Comparison of ENCODE assay signal across 13 mouse cellular contexts in the genomic region with DNA sequence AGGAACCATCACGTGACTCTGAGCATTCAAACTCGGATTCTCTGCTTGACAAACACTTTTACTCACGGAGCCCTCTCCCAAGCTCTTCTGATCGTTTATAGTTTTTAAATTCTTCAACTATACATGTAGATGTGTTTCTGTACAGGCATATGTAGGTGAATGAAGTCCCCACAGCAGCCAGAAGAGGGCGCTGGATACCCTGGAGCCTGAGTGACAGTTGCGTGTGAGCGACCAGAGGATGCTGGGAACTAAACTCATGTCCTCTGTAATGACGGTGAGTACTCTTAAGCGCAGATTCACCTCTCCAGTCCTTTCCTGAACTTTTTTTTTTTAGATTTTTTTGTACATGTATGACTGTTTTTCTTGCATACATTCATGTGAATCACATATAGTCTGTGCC. TPM values are rescaled to one million over a fixed set of nuclear protein-coding genes. Genes with fewer than 3 reads are reported as not detected.
DNase-seq lines count a peak whose midpoint lies in the region; ATAC-seq and TF ChIP-seq lines count a peak whose summit lies in the region.
"Had no signal": no experiment of that assay in that cellular context is flagged by ENCODE, and none has a peak within 500 bp of the region (broad histone marks: within the 10 kb centered on the region; RNA-seq: fewer than 3 reads in every experiment).

No protein-coding gene starts in this region.

- peak; percentile 22 for TF ChIP-seq CTCF in left cerebral cortex, adult 2 months (IDR thresholded peaks at IDR 0.05)
- TF ChIP-seq CTCF in C2C12 (IDR thresholded peaks at IDR 0.05; ENCODE audit: control insufficient read depth, insufficient read depth, insufficient read length) (no peak), MEL (IDR thresholded peaks at IDR 0.05 in 2 of 3, conservative IDR thresholded peaks at IDR 0.05 in 1 of 3; ENCODE audit: control insufficient read depth in 1 of 3, insufficient read depth in 1 of 3, low read depth in 2 of 3, low read length in 3 of 3, poor library complexity in 1 of 3, severe bottlenecking in 1 of 3) (peak; percentile 34 to 46 (median 44); a peak in 5 of 6 replicates)
- TF ChIP-seq CTCF in liver, postnatal 0 days (IDR thresholded peaks at IDR 0.05; ENCODE audit: low read depth), result peak; percentile 59; the same call in 1 of the 2 replicates

- H3K79me2 ChIP-seq in C2C12 (ENCODE audit: control insufficient read depth, insufficient read depth) (no peaks in the 10 kb centered on the region), MEL (ENCODE audit: control insufficient read depth, insufficient read depth, low read length, poor library complexity) (no peaks in the 10 kb centered on the region)

- H3K4me2 ChIP-seq in liver, postnatal 0 days (ENCODE audit: low read depth, low read length), result no peak overlapping the region
- H3K4me2 ChIP-seq: lung, embryonic 15.5 days had no signal

- TF ChIP-seq EP300 in MEL (IDR thresholded peaks at IDR 0.05; ENCODE audit: low read depth in 1 of 2, low read length in 2 of 2), result no peak
- TF ChIP-seq EP300 in liver, postnatal 0 days (IDR thresholded peaks at IDR 0.05; ENCODE audit: low read depth), result no peak

- H3K9ac ChIP-seq in MEL (ENCODE audit: control insufficient read depth, low read depth, low read length, poor library complexity, severe bottlenecking), result no peak overlapping the region
- no peak overlapping the region for H3K9ac ChIP-seq in liver, postnatal 0 days (replicated peaks)
- H3K9ac ChIP-seq: lung, embryonic 15.5 days had no signal

- H3K36me3 ChIP-seq in C2C12 (ENCODE audit: control insufficient read depth, insufficient read depth) (no peaks in the 10 kb centered on the region), MEL (ENCODE audit: control insufficient read depth in 1 of 2, insufficient read depth in 2 of 2, low read length in 2 of 2) (no peaks in the 10 kb centered on the region)
- H3K36me3 ChIP-seq in liver, postnatal 0 days (replicated peaks; ENCODE audit: insufficient read depth, low read length), result no peaks in the 10 kb centered on the region
- H3K36me3 ChIP-seq: forebrain, embryonic 10.5 days; lung, embryonic 15.5 days had no signal

- 18% methylated on average over 9 of the region's 9 CpGs for WGBS in liver, postnatal 0 days (ENCODE audit: insufficient replicate concordance)

- TF ChIP-seq RAD21 in MEL (IDR thresholded peaks at IDR 0.05; ENCODE audit: low read depth, low read length), result peak; percentile 12; the same call in 1 of the 2 replicates

- no peak overlapping the region for H3K4me3 ChIP-seq in left cerebral cortex, adult 2 months
- H3K4me3 ChIP-seq in C2C12 (ENCODE audit: insufficient read depth, poor library complexity, severe bottlenecking), result no peak overlapping the region
- no peak overlapping the region for H3K4me3 ChIP-seq in MEL (ENCODE audit: control insufficient read depth in 1 of 2, insufficient read depth in 1 of 2, low read depth in 2 of 2, low read length in 2 of 2)
- H3K4me3 ChIP-seq in liver, postnatal 0 days (ENCODE audit: low read depth, low read length), result no peak overlapping the region
- H3K4me3 ChIP-seq: forebrain, embryonic 10.5 days; lung, embryonic 15.5 days had no signal

- H3K27me3 ChIP-seq in C2C12 (ENCODE audit: control insufficient read depth, insufficient read depth, insufficient read length) (peaks cover under 1% of the 10 kb centered on the region), MEL (ENCODE audit: control insufficient read depth in 1 of 2, insufficient read depth in 2 of 2, low read length in 2 of 2) (no peaks in the 10 kb centered on the region)
- H3K27me3 ChIP-seq in liver, postnatal 0 days (ENCODE audit: insufficient read depth, low read length), result no peaks in the 10 kb centered on the region

- peaks cover 0 to 4% of the 10 kb centered on the region in 2 experiments; a peak in 1 of 4 replicates for H3K4me1 ChIP-seq in MEL (ENCODE audit: control insufficient read depth in 1 of 2, insufficient read depth in 2 of 2, low read length in 2 of 2)
- peaks cover 11% of the 10 kb centered on the region; the same call in 1 of the 2 replicates for H3K4me1 ChIP-seq in liver, postnatal 0 days (ENCODE audit: insufficient read depth)

- H3K9me3 ChIP-seq in MEL (replicated peaks; ENCODE audit: insufficient read depth, low read length), result no peaks in the 10 kb centered on the region
- H3K9me3 ChIP-seq in liver, postnatal 0 days (ENCODE audit: low read length), result no peaks in the 10 kb centered on the region
- H3K9me3 ChIP-seq: lung, embryonic 15.5 days had no signal

- ATAC-seq in liver, postnatal 0 days, result no peak

- intact Hi-C loops in left cerebral cortex, adult 2 months (cut with DNase I), result no loop called here
- intact Hi-C loops in left cerebral cortex, postnatal 4 days (cut with DNase I), result no loop called here

- no peak overlapping the region for H3K27ac ChIP-seq in left cerebral cortex, adult 2 months
- no peak overlapping the region for H3K27ac ChIP-seq in MEL (ENCODE audit: control insufficient read depth, low read depth, low read length)
- H3K27ac ChIP-seq in liver, postnatal 0 days (ENCODE audit: low read depth), result no peak overlapping the region
- H3K27ac ChIP-seq: forebrain, embryonic 10.5 days; lung, embryonic 15.5 days had no signal

- DNase-seq in left cerebral cortex, adult 2 months (ENCODE audit: extremely low spot score in 1 of 2, low spot score in 2 of 2), result no peak
- no peak for DNase-seq in left cerebral cortex, postnatal 4 days
- no peak for DNase-seq in MEL (ENCODE audit: low read depth, low spot score)
- DNase-seq in liver, postnatal 0 days, result peak; percentile 45
- no peak for DNase-seq in ovary, postnatal 14 days (ENCODE audit: low spot score)
- no peak for DNase-seq in frontal cortex, postnatal 36 days (ENCODE audit: low spot score in 2 of 2)
- DNase-seq: adrenal gland, postnatal 10 days; cerebellum, postnatal 36 days; layer of hippocampus, postnatal 36 days; thymus, postnatal 36 days had no signal

- no peak overlapping the region for H3ac ChIP-seq in C2C12 (ENCODE audit: control insufficient read depth, insufficient read length, low read depth)

- H3K79me3 ChIP-seq in C2C12 (ENCODE audit: low read depth), result no peaks in the 10 kb centered on the region

- no peak for TF ChIP-seq POLR2A in MEL (IDR thresholded peaks at IDR 0.05; ENCODE audit: control insufficient read depth in 1 of 2, insufficient read depth in 1 of 2, low read depth in 1 of 2, low read length in 2 of 2, poor library complexity in 1 of 2)

TF ChIP-seq in C2C12, 6 proteins besides CTCF, POLR2A, EP300 and RAD21:
- TF ChIP-seq MYOG (IDR thresholded peaks at IDR 0.05; ENCODE audit: control insufficient read depth, extremely low read depth, insufficient read length) (no peak), MAX (IDR thresholded peaks at IDR 0.05) (no peak), FOSL1 (IDR thresholded peaks at IDR 0.05; ENCODE audit: insufficient read depth, low read length, poor library complexity, severe bottlenecking) (no peak), MYOD1 (IDR thresholded peaks at IDR 0.05; ENCODE audit: control insufficient read depth, insufficient read length, low read depth) (no peak), CEBPB (IDR thresholded peaks at IDR 0.05; ENCODE audit: low read depth) (no peak), USF1 (IDR thresholded peaks at IDR 0.05; ENCODE audit: low read depth) (peak; percentile 31)
TF ChIP-seq in C2C12: peak in this region for 1.

TF ChIP-seq in MEL, 35 proteins besides CTCF, POLR2A, EP300 and RAD21:
- TF ChIP-seq ELF1 (IDR thresholded peaks at IDR 0.05; ENCODE audit: low read depth, low read length) (no peak), ZC3H11A (IDR thresholded peaks at IDR 0.05; ENCODE audit: low read depth, low read length) (peak; percentile 6; the same call in 1 of the 2 replicates), MAX (IDR thresholded peaks at IDR 0.05; ENCODE audit: low read length) (no peak), SMC3 (IDR thresholded peaks at IDR 0.05; ENCODE audit: low read depth, low read length) (peak; percentile 24; the same call in 1 of the 2 replicates)
TF ChIP-seq in MEL: peak in this region for 2.

RNA-seq across cellular contexts. Expression of a gene that starts 13.3 kb away (rescaled TPM):
- 10 to 100 TPM; 21.0 to 25.3 TPM for total RNA-seq in left cerebral cortex, adult 2 months (2021)
- total RNA-seq in left cerebral cortex, postnatal 4 days (2021), result 1 to 10 TPM; 3.3 to 4.6 TPM
- 127 TPM for polyA plus RNA-seq in C2C12 (2012; fragmentation: generic; extraction: Trizol)
- total RNA-seq in MEL (2012; rRNA removed), result not detected in 2 replicates
- polyA plus RNA-seq in MEL (2012; ENCODE audit: insufficient read depth in 1 of 2, insufficient read length in 2 of 2, low read depth in 1 of 2, low replicate concordance in 2 of 2, missing spikeins in 1 of 2), result under 1 TPM in 1 of 2 experiments, not detected in 1; 0.13 TPM
- 3.2 and 3.4 TPM in 2 replicates for polyA plus RNA-seq in liver, postnatal 0 days (2015; fragmentation: Nextera tagmentation; extraction: Ambion mirVana)

RNA-seq across cellular contexts. Expression of a gene that starts 18.8 kb away (rescaled TPM):
- total RNA-seq in left cerebral cortex, adult 2 months (2021), result 10 to 100 TPM; 25.7 to 28.3 TPM
- 1 to 10 TPM; 1.5 to 2.7 TPM for total RNA-seq in left cerebral cortex, postnatal 4 days (2021)
- polyA plus RNA-seq in C2C12 (2012; fragmentation: generic; extraction: Trizol), result 0.06 TPM
- total RNA-seq in MEL (2012; rRNA removed), result 24.2 and 29.1 TPM in 2 replicates
- polyA plus RNA-seq in MEL (2012; ENCODE audit: insufficient read depth in 1 of 2, insufficient read length in 2 of 2, low read depth in 1 of 2, low replicate concordance in 2 of 2, missing spikeins in 1 of 2), result 10 to 100 TPM in 1 of 2 experiments, not detected in 1; 48.2 TPM
- polyA plus RNA-seq in liver, postnatal 0 days (2015; fragmentation: Nextera tagmentation; extraction: Ambion mirVana), result 18.9 and 21.5 TPM in 2 replicates

RNA-seq across cellular contexts. Expression of a gene that starts 41.1 kb away (rescaled TPM):
- total RNA-seq in left cerebral cortex, adult 2 months (2021), result 100 to 1,000 TPM; 125 to 128 TPM
- 10 to 100 TPM; 39.9 to 43.0 TPM for total RNA-seq in left cerebral cortex, postnatal 4 days (2021)
- polyA plus RNA-seq in C2C12 (2012; fragmentation: generic; extraction: Trizol) (119 TPM), MEL (2012; ENCODE audit: insufficient read depth in 1 of 2, insufficient read length in 2 of 2, low read depth in 1 of 2, low replicate concordance in 2 of 2, missing spikeins in 1 of 2) (100 to 1,000 TPM in 1 of 2 experiments, not detected in 1; 150 TPM)
- total RNA-seq in MEL (2012; rRNA removed), result 84.1 and 95.7 TPM in 2 replicates
- 109 TPM in 2 replicates for polyA plus RNA-seq in liver, postnatal 0 days (2015; fragmentation: Nextera tagmentation; extraction: Ambion mirVana)

RNA-seq across cellular contexts. Expression of a gene that starts 41.3 kb away (rescaled TPM):
- 10 to 100 TPM; 41.8 to 47.3 TPM for total RNA-seq in left cerebral cortex, adult 2 months (2021)
- total RNA-seq in left cerebral cortex, postnatal 4 days (2021), result 10 to 100 TPM; 46.8 to 50.1 TPM
- polyA plus RNA-seq in C2C12 (2012; fragmentation: generic; extraction: Trizol) (53.4 TPM), MEL (2012; ENCODE audit: insufficient read depth in 1 of 2, insufficient read length in 2 of 2, low read depth in 1 of 2, low replicate concordance in 2 of 2, missing spikeins in 1 of 2) (10 to 100 TPM in 1 of 2 experiments, not detected in 1; 74.4 TPM)
- 38.5 and 41.4 TPM in 2 replicates for total RNA-seq in MEL (2012; rRNA removed)
- 6.9 and 7.9 TPM in 2 replicates for polyA plus RNA-seq in liver, postnatal 0 days (2015; fragmentation: Nextera tagmentation; extraction: Ambion mirVana)
